Mouse (Mus musculus): ENCODE data around the gene Ano1.

Ano1 gene

GRCm38 (mm10) chr7:144583619-144584018 is 168.2 kb downstream of the Ano1 start:
- DNase-seq (ENCODE audit: low read depth, low spot score): peak; percentile 83

- DNase-seq (ENCODE audit: low read depth, low spot score): peak; percentile 97
Observed at GRCm38 (mm10) chr7:144582284-144582980, 169.3 kb downstream of the Ano1 start, which contains the start of gene Fadd. Fadd (minus strand) TSS chr7:144582463.

- DNase-seq (ENCODE audit: low read depth, low spot score): peak; percentile 88
Observed at GRCm38 (mm10) chr7:144581559-144582283, 170.1 kb downstream of the Ano1 start.

- DNase-seq (ENCODE audit: low read depth, low spot score): no peak
Observed at GRCm38 (mm10) chr7:144577876-144578275, 173.9 kb downstream of the Ano1 start.

- no peak for DNase-seq (ENCODE audit: low read depth, low spot score)
Observed at GRCm38 (mm10) chr7:144572234-144572633, 179.5 kb downstream of the Ano1 start.

- no peak for DNase-seq (ENCODE audit: low read depth, low spot score)
Observed at GRCm38 (mm10) chr7:144571598-144571997, 180.2 kb downstream of the Ano1 start.

GRCm38 (mm10) chr7:144569428-144569827 is 182.3 kb downstream of the Ano1 start:
- DNase-seq (ENCODE audit: low read depth, low spot score): no peak

DNA sequence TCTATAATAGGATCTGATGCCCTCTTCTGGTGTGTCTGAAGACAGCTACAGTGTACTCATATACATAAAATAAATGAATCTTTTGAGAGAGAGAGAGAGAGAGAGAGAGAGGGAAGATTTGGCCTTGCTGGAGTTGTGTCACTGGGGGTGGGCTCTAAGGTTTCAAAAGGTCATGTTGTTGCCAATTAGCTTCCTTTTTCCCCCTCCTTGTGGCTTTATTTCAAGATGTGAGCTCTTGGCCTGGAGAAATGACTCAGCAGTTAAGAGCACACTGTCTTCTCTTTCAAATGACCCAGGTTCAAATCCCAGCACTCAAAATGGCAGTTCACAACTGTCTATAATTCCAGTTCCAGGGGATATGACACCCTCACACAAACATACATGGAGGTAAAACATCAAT is 183.7 kb downstream of the Ano1 start:
- no peak for DNase-seq (ENCODE audit: low read depth, low spot score)

GRCm38 (mm10) chr7:144566921-144567682 is 184.7 kb downstream of the Ano1 start:
- DNase-seq (ENCODE audit: low read depth, low spot score): no peak

- no peak for DNase-seq (ENCODE audit: low read depth, low spot score)
Observed at GRCm38 (mm10) chr7:144563456-144564155, 188.2 kb downstream of the Ano1 start.

DNA sequence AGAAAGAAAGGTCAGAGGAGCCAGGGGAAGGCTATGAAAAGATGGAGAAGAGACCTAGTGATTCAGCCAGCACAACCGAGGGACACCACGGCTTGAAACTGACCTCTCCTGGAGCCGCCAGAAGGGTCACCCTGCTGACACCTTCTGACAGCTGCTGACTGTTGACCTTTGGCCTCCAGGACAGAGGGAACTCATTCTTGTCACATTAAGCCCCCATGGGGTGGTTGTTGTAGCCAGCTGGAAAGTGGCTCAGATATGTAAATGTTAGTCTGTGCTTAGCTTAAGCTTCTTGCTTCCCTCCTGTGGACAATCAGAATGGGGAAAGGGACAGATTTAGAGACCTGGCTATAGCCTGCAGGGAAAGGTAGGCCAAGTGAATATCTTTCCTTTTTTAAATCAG is 189.8 kb downstream of the Ano1 start:
- no peak for DNase-seq (ENCODE audit: low read depth, low spot score)

GRCm38 (mm10) chr7:144560594-144560993 is 191.2 kb downstream of the Ano1 start:
- peak; percentile 70 for DNase-seq (ENCODE audit: low read depth, low spot score)

DNA sequence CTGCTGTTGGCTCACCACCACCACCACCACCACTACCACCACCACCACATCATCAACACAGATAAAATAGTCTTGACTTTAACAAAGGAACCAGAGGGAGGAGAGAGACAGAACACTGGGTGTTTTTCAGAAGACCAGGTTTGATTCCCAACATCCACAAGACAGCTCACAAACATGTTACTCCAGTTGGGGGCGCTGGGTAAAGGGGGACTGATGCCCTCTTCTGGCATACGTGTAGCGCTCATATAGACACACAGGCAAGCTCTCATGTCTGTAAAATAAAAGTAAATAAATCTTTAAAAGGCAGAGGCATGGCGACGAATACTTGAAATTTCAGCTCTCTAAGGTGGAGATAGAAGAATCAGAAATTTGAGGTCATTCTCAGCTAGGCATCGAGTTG is 193.2 kb downstream of the Ano1 start:
- no peak for DNase-seq (ENCODE audit: low read depth, low spot score)

GRCm38 (mm10) chr7:144554123-144554472 is 197.7 kb downstream of the Ano1 start:
- no peak for DNase-seq (ENCODE audit: low read depth, low spot score)

DNA sequence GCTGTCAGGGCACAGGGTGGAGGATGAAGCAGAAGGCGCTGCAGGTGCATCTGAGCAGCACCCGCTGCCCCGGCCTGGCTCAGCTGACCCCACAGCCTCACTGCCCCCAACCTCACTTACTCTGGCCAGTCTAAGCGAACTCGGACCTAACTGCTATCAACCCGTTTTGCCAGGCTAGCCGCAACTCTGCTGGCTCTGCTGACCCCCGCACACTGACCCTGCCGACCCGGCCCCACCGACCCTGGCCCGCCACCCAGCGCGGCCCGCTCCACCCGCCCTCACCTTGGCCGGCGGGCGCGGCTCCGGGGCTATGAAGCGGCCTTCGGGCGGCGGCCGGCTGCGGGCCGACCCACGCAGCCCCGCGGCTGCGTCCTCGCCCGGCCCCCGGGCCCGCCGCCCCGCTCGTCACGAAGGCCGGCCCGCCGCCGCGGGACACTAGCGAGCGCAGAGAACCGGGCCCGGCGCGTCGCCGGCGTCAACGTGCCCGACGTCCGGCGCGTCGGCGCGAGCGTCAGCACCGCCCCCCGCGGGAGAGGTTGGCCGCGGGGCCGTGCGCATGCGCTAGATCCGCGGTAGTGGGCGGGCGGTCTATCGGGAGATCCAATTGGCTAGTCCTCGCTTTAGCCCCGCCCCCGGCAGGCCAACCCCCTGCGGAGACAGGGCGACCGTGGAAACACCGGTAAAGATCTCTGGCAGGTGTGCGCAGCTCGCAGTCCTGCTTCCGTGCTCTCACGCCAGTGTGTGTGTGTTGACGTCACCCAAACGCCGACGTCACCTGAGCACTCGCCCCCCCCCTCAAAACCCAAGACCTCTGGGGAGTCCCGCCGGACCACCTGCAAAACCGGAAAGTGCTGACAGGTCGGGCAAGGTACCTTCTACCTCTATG is 198.3 kb downstream of the Ano1 start, which contains the start of gene Ppfia1:
TSS of gene Ppfia1 (minus strand) at position 493 of the 886 bp plus-strand sequence.
- DNase-seq (ENCODE audit: low read depth, low spot score): peak; percentile 99

- no peak for DNase-seq (ENCODE audit: low read depth, low spot score)
Observed at GRCm38 (mm10) chr7:144552274-144552673, 199.5 kb downstream of the Ano1 start.

DNA sequence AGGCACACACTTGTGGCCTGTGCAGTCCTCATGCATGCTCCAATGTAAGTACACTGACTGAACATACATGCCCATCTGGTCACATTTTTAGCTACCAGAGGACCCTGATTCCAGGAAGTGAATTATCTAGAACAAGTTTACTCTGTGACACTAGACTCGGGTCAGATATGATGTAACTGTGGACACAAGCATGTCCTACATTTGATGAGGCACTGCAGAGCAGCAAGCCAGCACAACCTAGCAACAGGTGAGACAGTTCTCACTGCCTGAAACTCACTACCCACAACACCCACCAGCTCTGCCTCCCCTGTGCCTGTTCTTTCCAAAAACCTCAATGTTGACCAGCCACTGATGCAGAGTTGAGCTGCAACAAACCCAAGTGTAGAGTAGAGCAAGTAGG is 201.0 kb downstream of the Ano1 start:
- DNase-seq (ENCODE audit: low read depth, low spot score): no peak

DNA sequence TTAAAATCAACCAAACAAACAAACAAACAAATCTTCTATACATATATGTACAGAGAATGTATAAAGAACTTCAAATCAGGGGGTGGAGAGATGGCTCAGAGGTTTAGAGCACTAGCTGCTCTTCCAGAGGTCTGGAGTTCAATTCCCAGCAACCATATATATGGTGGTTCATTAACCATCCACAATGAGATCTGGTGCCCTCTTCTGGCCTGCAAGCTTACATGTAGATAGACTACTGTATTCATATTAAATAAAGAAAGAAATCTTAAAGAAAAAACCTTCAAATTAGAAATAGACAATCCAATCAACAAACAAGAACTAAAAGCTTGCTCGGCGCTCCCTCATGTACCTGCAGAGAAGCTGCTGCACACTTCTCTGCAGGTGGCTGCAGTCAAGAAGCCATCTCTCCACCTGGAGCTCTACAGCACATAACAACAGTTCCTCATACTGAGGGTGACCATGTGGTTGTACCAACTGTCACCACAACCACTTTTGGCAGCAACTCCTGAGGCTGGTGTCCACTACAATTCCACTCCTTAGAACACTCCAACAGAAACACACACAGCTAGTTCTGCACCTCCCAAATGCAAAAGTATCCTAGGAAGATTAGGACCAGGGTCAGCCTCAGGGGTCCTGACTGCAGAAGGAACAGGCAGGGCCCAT is 201.7 kb downstream of the Ano1 start:
- DNase-seq (ENCODE audit: low read depth, low spot score): peak; percentile 35

DNA sequence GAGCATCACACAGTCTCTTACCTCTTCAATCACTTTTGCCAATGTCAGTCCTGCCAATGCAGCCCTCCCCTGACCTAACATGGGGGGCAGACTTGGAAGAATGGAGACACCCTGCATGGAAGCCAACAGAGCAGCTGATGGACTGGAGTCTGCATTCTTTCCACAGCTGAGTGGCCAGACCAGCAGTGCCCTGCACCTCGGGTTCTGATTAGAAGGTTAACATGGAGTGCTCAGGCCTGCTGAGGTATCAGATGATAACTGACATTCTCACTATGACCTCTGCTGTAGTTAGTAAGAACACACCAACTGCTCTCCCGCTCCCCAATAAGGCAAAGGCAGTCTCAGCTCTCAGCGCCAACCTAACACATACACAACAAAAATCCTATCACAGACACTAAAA is 206.5 kb downstream of the Ano1 start:
- DNase-seq (ENCODE audit: low read depth, low spot score): no peak

DNA sequence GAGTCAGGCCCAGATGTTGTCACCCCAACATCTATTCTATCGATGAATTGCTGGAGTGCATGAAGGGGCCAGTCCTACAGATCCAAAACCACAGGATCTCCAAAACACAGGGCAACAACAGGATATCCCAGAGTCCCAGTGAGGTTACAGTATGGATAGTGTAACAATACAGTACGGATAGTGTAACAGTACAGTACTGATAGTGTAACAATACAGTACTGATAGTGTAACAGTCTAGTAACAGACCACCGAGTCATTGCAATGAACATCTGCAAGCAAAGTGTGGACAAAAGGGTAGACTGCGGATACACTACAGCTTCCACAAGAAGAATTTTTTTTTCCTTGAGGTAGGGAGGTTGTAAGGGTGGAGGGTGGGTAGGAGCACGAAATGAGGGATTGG is 210.4 kb downstream of the Ano1 start:
- DNase-seq (ENCODE audit: low read depth, low spot score): no peak
